Mouse (Mus musculus) heart, adult 9 months (tissue): ENCODE data around the gene Vmn2r76.
"Not testable (repeated sequence)": the region's sequence is repeated elsewhere in the genome, so short reads cannot be mapped to it uniquely, and the experiment has no call there.

Experiments used
- DNase-seq, 2 experiments: peaks; one replicate each; pipeline ENCODE4 v3.0.0; 2022; ENCODE audit warnings: low spot score in 2 of 2

Vmn2r76 gene

GRCm38 (mm10) chr7:86246208-86246607, at the start of gene Vmn2r76:
TSS of gene Vmn2r76 (minus strand) at chr7:86246308.
- no peak for DNase-seq

GRCm38 (mm10) chr7:86277072-86277471, 31.0 kb upstream of the Vmn2r76 start, which contains the start of gene Olfr310:
TSS of gene Olfr310 (minus strand) at chr7:86277172.
- DNase-seq, result no peak

GRCm38 (mm10) chr7:86211345-86211744, 34.8 kb downstream of the Vmn2r76 start:
- DNase-seq, result no peak

- DNase-seq, result not testable (repeated sequence)
These were observed 74.4 kb downstream of the Vmn2r76 start, which contains the start of gene Vmn2r75 for GRCm38 (mm10) chr7:86171678-86172077. TSS of gene Vmn2r75 (minus strand) at chr7:86171778.
